Mouse (Mus musculus) cerebellum, postnatal 25 days (tissue): ENCODE data around the gene Ska2.
A peak's percentile ranks its signal among the peaks of the same experiment; 100 is the strongest.

ENCODE experiments used
- DNase-seq, 2 experiments: peaks; one replicate each; pipeline ENCODE4 v3.0.0; 2021; ENCODE audit warnings: mixed read lengths in 2 of 2

The Ska2 gene

GRCm38 (mm10) chr11:87108755-87109518, at the start of gene Ska2:
TSS of gene Ska2 (plus strand) at chr11:87109234.
- DNase-seq: peak; percentile 95 to 96

GRCm38 (mm10) chr11:87060410-87060809, 48.6 kb upstream of the Ska2 start:
- DNase-seq: no peak

- no peak for DNase-seq
Observed at GRCm38 (mm10) chr11:87062087-87062486, 46.9 kb upstream of the Ska2 start.

- peak; percentile 83 for DNase-seq
Observed at GRCm38 (mm10) chr11:87073343-87073865, 35.6 kb upstream of the Ska2 start.

- peak; percentile 91 to 94 for DNase-seq
Observed at GRCm38 (mm10) chr11:87073866-87074440, 35.1 kb upstream of the Ska2 start, which contains the start of gene Gdpd1. TSS of gene Gdpd1 (minus strand) at chr11:87074062.

GRCm38 (mm10) chr11:87083712-87084111, 25.3 kb upstream of the Ska2 start:
- DNase-seq: no peak

GRCm38 (mm10) chr11:87085461-87085860, 23.6 kb upstream of the Ska2 start:
- no peak for DNase-seq

- DNase-seq: peak; percentile 79 to 86
Observed at GRCm38 (mm10) chr11:87086290-87086984, 22.6 kb upstream of the Ska2 start, which contains the start of gene Smg8. TSS of gene Smg8 (minus strand) at chr11:87086774.

- no peak for DNase-seq
Observed at GRCm38 (mm10) chr11:87087142-87087541, 21.9 kb upstream of the Ska2 start.

GRCm38 (mm10) chr11:87108409-87108754, 652 bp upstream of the Ska2 start, which contains the start of gene Prr11:
TSS of gene Prr11 (minus strand) at chr11:87108708.
- no peak for DNase-seq

- DNase-seq: peak; percentile 45 to 51
Observed at GRCm38 (mm10) chr11:87109519-87110171, 611 bp downstream of the Ska2 start.

- no peak for DNase-seq
Observed at GRCm38 (mm10) chr11:87110172-87110909, 1.3 kb downstream of the Ska2 start.

GRCm38 (mm10) chr11:87121864-87122263, 12.8 kb downstream of the Ska2 start:
- DNase-seq: no peak

GRCm38 (mm10) chr11:87125562-87125961, 16.5 kb downstream of the Ska2 start:
- DNase-seq: no peak

GRCm38 (mm10) chr11:87126281-87126823, 17.3 kb downstream of the Ska2 start:
- peak in 1 of 2 experiments; percentile 7 for DNase-seq

GRCm38 (mm10) chr11:87126824-87127816, 18.1 kb downstream of the Ska2 start, which contains the start of gene Trim37:
TSS of gene Trim37 (plus strand) at chr11:87127077.
- peak; percentile 88 to 92 for DNase-seq

GRCm38 (mm10) chr11:87136233-87136632, 27.2 kb downstream of the Ska2 start:
- DNase-seq: no peak

- no peak for DNase-seq
Observed at GRCm38 (mm10) chr11:87158012-87158411, 49.0 kb downstream of the Ska2 start.

GRCm38 (mm10) chr11:87162687-87163086, 53.7 kb downstream of the Ska2 start:
- DNase-seq: no peak

- DNase-seq: no peak
Observed at GRCm38 (mm10) chr11:87163751-87164150, 54.7 kb downstream of the Ska2 start.
